Mouse (Mus musculus) heart, postnatal 0 days (tissue): ENCODE measurements at regions not wholly inside any gene's neighbourhood (a gene's known extent, or its start where the extent isn't known, plus 50 kb on each side); places are given as distances from the start of the nearest gene placed in this dataset.

ENCODE experiments used
- ATAC-seq: fragments of 200-750 bp; cut with Nextera tagmentation; 2 replicates; pipeline ENCODE4 v1.8.0; 2017; ENCODE audit warnings: low read depth, moderate number of reproducible peaks, moderate library complexity; ENCODE audit not compliant: insufficient read depth
- DNase-seq: peaks from one replicate; pipeline ENCODE4 v3.0.0-alpha.2; 2016; ENCODE audit warnings: low spot score
- H3K27ac ChIP-seq: fragments of 300-500 bp; sonication (generic); 2 replicates; pipeline ENCODE4 v1.5.1; 2014; ENCODE audit warnings: low read depth, mild to moderate bottlenecking
- H3K27me3 ChIP-seq: fragments of 300-500 bp; sonication (generic); 2 replicates; pipeline ENCODE4 v1.6.1; 2014; ENCODE audit warnings: low read length, mixed read lengths; ENCODE audit not compliant: control insufficient read depth, insufficient read depth
- H3K36me3 ChIP-seq: fragments of 300-500 bp; sonication (generic); replicated peaks from 2 replicates; pipeline ENCODE4 v1.6.1; 2014; ENCODE audit warnings: low read length, mixed read lengths; ENCODE audit not compliant: control insufficient read depth, insufficient read depth
- H3K4me1 ChIP-seq: fragments of 300-500 bp; sonication (generic); 2 replicates; pipeline ENCODE4 v1.6.1; 2014; ENCODE audit warnings: antibody characterized with exemption; ENCODE audit not compliant: control insufficient read depth, insufficient read depth
- H3K4me2 ChIP-seq: fragments of 300-500 bp; sonication (generic); 2 replicates; pipeline ENCODE4 v1.6.1; 2014; ENCODE audit warnings: low read depth, mild to moderate bottlenecking, low read length, moderate library complexity
- H3K4me3 ChIP-seq: fragments of 300-500 bp; sonication (generic); 2 replicates; pipeline ENCODE4 v1.5.1; 2014; ENCODE audit warnings: low read depth, low read length
- H3K9ac ChIP-seq: fragments of 300-500 bp; sonication (generic); replicated peaks from 2 replicates; pipeline ENCODE4 v1.6.1; 2014; ENCODE audit warnings: low read depth, low read length, mixed read lengths
- H3K9me3 ChIP-seq: fragments of 300-500 bp; sonication (generic); replicated peaks from 2 replicates; pipeline ENCODE4 v1.6.1; 2016; ENCODE audit warnings: low read length; ENCODE audit not compliant: control insufficient read depth
- CTCF ChIP-seq: IDR thresholded peaks from 2 replicates; pipeline ENCODE4 v1.5.1; 2016; ENCODE audit warnings: antibody characterized with exemption, control low read depth, low read depth
- EP300 ChIP-seq: IDR thresholded peaks from 2 replicates; pipeline ENCODE4 v1.6.1; 2016; ENCODE audit warnings: antibody characterized with exemption, low read depth
- WGBS: fragments of 180-500 bp; shearing (Covaris S2); extraction: QIAGEN DNeasy Blood & Tissue Kit; methylation state at CpG from one replicate; pipeline ENCODE4 v1.1.7; 2014; 5-methylcytosine and 5-hydroxymethylcytosine counted together

GRCm38 (mm10) chr17:88341599-88341998 is 98.9 kb upstream of the Foxn2 start:
- no peak for DNase-seq
- WGBS = 62% methylated on average over 5 of the region's 5 CpGs
- TF ChIP-seq EP300 (no peak), CTCF (no peak)
- Histone ChIP-seq H3K4me3 (no peak overlapping the region), H3K27ac (no peak overlapping the region), H3K9ac (no peak overlapping the region), H3K4me2 (no peak overlapping the region), H3K27me3 (no peaks in the 10 kb centered on the region), H3K4me1 (no peaks in the 10 kb centered on the region), H3K9me3 (no peaks in the 10 kb centered on the region), H3K36me3 (no peaks in the 10 kb centered on the region)
- ATAC-seq = no peak

- no peaks in the 10 kb centered on the region for H3K36me3 ChIP-seq
- ATAC-seq (no peak), DNase-seq (no peak)
- TF ChIP-seq CTCF (no peak), EP300 (no peak)
- no peak overlapping the region for H3K4me3 ChIP-seq
- no peaks in the 10 kb centered on the region for H3K27me3 ChIP-seq
- 83% methylated on average over 17 of the region's 17 CpGs for WGBS
- H3K4me1 ChIP-seq = no peaks in the 10 kb centered on the region
- H3K9me3 ChIP-seq = no peaks in the 10 kb centered on the region
- H3K4me2 ChIP-seq = no peak overlapping the region
- H3K27ac ChIP-seq = no peak overlapping the region
- no peak overlapping the region for H3K9ac ChIP-seq
Measured at GRCm38 (mm10) chr17:88343091-88343783, 97.3 kb upstream of the Foxn2 start.

- WGBS = 84% methylated on average over 9 of the region's 9 CpGs
- H3K9ac ChIP-seq = no peak overlapping the region
- no peaks in the 10 kb centered on the region for H3K27me3 ChIP-seq
- no peak for ATAC-seq
- no peak for DNase-seq
- TF ChIP-seq CTCF = no peak
- no peak for TF ChIP-seq EP300
- H3K4me1 ChIP-seq = no peaks in the 10 kb centered on the region
- no peaks in the 10 kb centered on the region for H3K9me3 ChIP-seq
- H3K27ac ChIP-seq = no peak overlapping the region
- H3K4me2 ChIP-seq = no peak overlapping the region
- no peak overlapping the region for H3K4me3 ChIP-seq
- H3K36me3 ChIP-seq = no peaks in the 10 kb centered on the region
Measured at GRCm38 (mm10) chr17:88345433-88345832, 95.1 kb upstream of the Foxn2 start.

- TF ChIP-seq EP300 = no peak
- TF ChIP-seq CTCF = no peak
- H3K4me2 ChIP-seq = no peak overlapping the region
- no peaks in the 10 kb centered on the region for H3K9me3 ChIP-seq
- DNase-seq (no peak), ATAC-seq (no peak)
- no peak overlapping the region for H3K9ac ChIP-seq
- no peaks in the 10 kb centered on the region for H3K36me3 ChIP-seq
- WGBS = 64% methylated on average over 3 of the region's 3 CpGs
- H3K27ac ChIP-seq = no peak overlapping the region
- no peaks in the 10 kb centered on the region for H3K4me1 ChIP-seq
- H3K27me3 ChIP-seq = no peaks in the 10 kb centered on the region
- no peak overlapping the region for H3K4me3 ChIP-seq
Measured at GRCm38 (mm10) chr17:88346896-88347295, 93.6 kb upstream of the Foxn2 start.

GRCm38 (mm10) chr17:88349825-88350460 is 90.6 kb upstream of the Foxn2 start:
- no peak overlapping the region for H3K4me3 ChIP-seq
- H3K36me3 ChIP-seq = no peaks in the 10 kb centered on the region
- no peak overlapping the region for H3K9ac ChIP-seq
- no peak for DNase-seq
- ATAC-seq = no peak
- no peak for TF ChIP-seq EP300
- TF ChIP-seq CTCF = no peak
- H3K27me3 ChIP-seq = no peaks in the 10 kb centered on the region
- no peak overlapping the region for H3K27ac ChIP-seq
- H3K4me2 ChIP-seq = no peak overlapping the region
- no peaks in the 10 kb centered on the region for H3K9me3 ChIP-seq
- H3K4me1 ChIP-seq = no peaks in the 10 kb centered on the region
- WGBS = 82% methylated on average over 5 of the region's 5 CpGs

GRCm38 (mm10) chr17:88350986-88351385 is 89.5 kb upstream of the Foxn2 start:
- WGBS = 68% methylated on average over 5 of the region's 5 CpGs
- no peaks in the 10 kb centered on the region for H3K9me3 ChIP-seq

More at GRCm38 (mm10) chr17:88350986-88351385, 89.5 kb upstream of the Foxn2 start:
- Histone ChIP-seq H3K4me3 (no peak overlapping the region), H3K4me2 (no peak overlapping the region), H3K9ac (no peak overlapping the region), H3K36me3 (no peaks in the 10 kb centered on the region), H3K27ac (no peak overlapping the region), H3K27me3 (no peaks in the 10 kb centered on the region), H3K4me1 (no peaks in the 10 kb centered on the region)
- TF ChIP-seq EP300 (no peak), CTCF (no peak)
- DNase-seq (no peak), ATAC-seq (no peak)
